Mouse (Mus musculus): Measurements from ENCODE around the gene Gosr1.
"Not testable (repeated sequence)": the region's sequence is repeated elsewhere in the genome, so short reads cannot be mapped to it uniquely, and the experiment has no call there.

Gosr1 gene

DNA sequence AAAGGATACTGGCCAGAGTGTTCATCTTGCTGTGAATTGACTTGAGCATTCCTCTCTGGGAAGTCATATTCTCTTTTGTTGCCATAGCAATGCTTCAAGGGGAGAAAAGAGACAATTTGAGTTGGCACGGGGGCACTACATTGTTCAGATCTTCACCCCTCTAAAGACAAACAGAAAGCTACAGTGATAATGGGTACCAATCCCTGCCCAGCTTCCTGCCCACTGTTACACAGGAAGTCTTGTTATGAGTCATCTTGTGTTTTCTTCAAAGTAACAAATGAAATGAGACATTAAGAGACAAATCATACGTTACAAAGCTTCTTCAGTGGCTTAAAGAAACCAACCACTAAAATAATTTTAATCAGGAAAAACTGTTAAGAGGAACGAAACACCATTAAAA, 28.8 kb downstream of the Gosr1 start:
- no peak for DNase-seq

DNA sequence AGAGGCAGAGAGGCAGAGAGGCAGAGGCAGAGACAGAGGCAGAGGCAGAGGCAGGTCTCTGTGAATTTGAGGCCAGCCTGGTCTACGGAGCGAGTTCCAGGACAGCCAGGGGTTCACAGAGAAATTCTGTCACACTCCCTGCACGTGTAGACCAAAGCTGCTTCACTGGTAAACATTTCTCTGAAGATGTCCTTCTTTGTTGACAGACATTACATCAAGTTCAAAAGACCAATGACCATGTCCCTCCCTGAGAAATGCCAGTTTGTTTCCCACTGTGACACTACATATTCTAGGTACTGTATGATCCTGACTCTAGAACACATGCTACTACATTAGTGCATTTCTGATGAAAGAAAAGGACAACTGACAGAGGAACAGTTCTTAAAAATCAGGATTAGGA, 32.7 kb downstream of the Gosr1 start:
- no peak for DNase-seq

DNA sequence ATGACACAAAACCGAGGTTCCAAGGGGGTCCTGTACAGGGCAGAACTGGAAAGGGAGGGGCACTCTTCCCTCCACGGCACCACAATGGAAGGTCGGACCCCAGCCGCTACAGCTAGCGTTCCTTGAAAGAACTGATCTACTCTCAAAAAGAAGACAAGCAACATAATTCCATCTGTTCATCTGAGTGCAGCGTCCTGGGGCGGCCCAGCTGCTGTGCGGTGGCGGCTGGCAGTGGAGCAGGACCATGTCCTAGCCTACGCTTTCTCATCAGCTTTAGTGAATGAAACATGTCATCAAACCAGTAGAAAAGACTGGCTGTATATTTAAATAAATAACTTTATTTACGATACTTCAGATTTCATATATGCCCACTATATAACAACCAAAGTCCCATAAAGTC, 35.3 kb downstream of the Gosr1 start:
- no peak for DNase-seq

DNA sequence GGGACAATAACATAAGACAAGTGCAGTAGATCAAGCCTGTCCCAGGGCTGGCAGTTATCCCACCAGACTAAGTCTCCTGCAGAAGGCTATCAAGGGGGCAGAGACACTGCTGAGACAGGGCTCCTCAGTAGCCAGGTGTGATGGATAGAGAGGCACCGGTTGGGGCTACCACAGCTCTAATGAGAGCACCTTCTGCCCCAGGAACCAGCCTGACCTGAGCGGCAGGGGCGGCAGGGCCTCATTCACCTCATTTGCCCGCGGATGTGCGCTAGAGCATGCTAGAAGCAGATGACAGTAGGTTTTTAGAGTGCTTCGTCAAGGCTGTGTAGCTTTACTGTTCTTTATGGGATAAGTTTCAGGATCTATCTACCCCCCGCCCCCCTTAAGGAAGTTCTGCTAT, 39.5 kb downstream of the Gosr1 start:
- DNase-seq, result no peak

DNA sequence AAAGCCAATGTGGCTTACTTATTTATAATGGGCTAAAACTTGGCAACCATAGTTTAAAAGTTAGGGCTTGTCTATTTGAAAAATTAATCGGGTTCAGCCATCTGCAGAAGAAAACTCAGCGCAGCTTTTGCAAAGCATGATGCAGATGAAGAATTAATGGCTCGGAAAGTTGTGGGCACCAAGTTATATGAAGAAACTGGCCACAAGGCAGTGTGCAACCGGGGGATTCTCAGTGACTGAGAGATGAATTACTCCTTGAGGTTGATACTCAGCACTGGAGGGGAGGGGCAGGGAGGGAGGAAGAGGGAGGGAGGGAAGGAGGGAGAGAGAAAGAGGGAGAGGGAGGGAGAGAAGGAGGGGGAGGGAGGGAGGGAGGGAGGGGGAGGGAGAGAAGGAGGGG, 46.4 kb downstream of the Gosr1 start:
- no peak for DNase-seq

DNA sequence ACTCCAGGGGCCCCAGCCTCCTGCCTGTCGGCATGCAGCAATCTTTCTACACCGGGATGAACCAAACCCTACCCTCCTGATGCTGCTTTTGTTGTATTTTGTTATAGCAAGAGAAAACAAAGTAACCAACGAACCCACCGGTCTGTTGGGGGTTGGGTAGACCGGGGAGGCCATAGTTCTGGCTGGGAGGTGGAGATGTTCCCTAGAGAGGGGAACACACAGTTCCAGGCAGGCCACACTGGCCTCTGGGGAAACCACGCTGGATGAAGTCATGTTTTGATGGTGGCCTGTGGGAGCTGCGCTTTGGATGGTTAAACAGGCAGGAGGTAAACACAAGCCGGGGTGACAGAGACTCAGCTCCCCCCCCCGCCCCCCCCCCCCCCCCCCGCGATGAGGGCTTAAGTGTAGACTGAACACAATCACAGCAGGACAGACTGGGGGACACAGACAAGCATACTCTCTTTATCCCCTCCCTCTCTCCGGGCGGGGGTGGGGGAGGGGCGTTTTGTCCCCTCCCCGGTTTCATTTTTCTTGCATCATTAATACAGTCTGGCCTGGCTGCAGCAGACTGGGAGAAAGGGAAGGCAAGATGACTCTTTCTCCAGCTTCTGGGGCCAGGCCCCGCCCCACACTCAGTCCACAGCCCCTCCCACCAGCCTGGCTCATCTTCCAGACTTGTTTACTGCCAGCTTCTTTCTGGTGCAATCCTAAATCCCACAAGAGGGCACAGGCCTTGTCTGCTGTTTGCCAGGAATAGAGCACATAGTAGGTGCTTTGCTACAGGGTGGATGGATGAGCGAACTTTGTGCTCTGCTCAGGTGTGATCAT, 53.5 kb downstream of the Gosr1 start:
- no peak for DNase-seq

DNA sequence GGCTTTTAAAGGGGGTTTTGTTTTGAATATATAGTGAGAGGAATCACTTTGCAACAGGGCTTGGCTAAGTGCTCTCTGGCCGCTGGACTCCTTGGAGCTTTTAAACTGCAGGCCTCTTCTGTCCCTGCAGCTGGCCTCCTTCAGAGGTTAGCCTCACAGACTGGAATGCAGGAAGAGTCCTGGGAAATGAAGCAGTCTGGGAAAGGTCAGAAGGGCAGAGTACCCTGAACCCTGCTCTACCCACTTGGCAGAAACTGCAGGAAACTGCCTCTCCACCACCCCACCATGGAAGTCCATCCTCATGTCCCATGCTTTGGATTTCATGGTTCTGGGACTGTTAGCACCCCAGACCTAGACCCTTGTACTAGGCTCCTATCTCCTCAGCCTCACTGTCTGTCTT, 54.5 kb downstream of the Gosr1 start:
- DNase-seq, result no peak

DNA sequence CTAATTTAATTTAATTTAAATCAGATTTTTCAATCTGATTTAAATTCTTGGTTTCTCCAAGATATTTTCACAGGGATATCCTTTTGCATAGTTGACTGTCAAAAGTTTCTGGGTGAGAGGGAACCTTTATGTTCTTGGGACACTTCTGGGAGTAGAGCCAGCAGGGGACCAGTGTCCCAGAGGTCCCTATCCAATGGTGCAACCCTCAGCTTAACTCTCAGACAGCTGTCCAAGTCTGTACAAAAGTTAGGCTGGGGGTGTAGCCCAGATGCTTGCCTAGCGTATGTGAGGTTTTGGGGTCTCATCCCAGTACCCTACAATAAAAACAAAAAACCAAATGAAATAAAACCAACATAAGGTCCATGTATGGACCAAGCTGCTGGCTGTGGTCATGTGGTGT, 55.3 kb downstream of the Gosr1 start:
- DNase-seq, result no peak

DNA sequence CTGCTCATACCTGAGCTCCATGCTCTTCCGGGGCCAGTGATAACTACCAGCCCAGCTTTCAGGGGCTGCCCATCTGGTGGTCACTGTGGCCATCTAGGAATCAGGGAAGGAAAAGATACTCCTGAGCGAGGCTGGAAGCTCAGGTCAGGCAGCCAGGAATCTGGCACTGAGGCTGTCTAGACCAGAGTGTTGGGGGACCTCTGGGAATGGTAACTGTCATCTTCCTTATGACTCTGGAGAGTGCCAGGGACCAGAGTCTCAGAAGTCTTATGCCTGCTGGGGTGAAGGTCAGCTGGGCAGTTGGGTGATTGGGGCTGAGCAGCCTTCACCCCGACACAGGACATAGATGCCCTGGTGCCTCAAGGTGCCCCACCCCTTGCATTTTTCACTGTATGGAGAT, 55.7 kb downstream of the Gosr1 start:
- no peak for DNase-seq

DNA sequence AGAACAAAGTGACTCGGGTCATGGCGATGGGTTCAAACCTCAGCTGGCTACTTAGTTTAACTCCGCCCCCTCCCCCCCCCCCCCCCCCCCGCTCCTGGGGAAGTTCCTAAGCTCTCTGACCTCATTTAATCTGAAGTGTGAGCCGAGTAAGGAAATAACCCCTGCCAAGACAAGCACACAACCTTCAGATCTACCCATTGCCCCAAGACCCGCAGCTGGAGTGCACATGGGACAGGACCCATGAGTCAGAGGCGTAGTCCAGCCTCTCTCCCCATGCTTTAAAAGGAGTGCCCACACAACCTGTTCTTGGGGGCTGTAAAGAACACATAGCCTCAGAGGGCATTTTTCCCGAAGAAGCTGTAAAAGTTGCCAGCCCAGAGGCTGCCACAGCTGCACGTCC, 63.8 kb downstream of the Gosr1 start:
- no peak for DNase-seq

DNA sequence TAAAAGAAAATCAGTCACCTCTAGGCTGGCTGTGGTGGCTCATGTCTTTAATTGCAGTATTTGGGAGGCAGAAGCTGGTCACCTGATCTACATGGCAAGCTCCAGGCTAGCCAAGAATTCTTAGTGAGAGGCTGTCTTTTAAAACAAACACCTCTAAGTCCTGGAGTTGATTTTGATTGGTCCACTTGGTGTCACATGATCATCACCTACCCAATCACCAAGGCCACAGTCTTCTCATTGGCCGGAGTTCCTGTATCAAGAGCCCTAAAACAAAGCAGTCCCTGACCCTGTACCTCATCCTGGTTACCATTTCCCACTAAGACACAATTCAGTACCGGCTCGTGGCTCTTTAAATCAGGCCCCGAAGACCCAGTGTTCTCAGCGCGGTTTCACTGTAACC, 67.6 kb downstream of the Gosr1 start:
- DNase-seq, result no peak

DNA sequence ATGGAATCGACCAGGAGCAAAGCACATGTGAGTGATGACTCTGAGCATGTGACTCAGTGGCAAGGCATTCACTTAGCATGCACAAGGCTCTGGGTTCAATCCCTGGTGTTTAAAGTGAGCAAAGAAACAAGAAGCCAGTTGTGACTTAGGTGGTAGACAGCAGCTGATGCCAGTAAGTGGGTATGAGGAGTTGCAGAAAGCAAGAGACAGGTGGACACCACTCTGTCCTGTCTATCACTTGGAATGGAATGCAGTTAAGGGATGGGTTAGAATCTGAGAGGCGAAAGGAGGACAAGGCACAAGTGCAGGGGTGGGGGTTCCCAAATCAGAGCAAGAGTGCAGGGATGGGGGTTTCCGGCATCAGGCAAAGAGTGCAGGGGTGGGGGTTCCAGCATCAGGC, 71.3 kb downstream of the Gosr1 start:
- DNase-seq, result no peak

DNA sequence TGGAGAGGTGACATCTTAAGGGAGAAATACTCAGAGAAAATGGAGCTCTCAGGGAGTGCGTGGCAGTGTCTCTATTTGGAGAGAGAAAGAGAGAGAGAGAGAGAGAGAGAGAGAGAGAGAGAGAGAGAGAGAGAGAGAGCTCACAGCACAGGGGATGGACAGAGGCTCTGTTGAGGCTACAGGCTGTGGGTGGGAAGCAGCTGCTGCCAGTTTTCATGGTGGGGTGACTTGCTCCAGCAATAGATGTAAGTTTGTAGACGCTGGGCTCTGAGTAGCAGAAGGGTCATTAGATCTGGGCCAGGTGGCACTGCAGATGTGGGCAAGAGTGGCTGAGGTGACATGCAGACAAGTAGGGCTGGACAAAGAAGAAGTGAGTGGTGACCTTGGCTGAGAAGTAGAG, 77.8 kb downstream of the Gosr1 start:
- no peak for DNase-seq

DNA sequence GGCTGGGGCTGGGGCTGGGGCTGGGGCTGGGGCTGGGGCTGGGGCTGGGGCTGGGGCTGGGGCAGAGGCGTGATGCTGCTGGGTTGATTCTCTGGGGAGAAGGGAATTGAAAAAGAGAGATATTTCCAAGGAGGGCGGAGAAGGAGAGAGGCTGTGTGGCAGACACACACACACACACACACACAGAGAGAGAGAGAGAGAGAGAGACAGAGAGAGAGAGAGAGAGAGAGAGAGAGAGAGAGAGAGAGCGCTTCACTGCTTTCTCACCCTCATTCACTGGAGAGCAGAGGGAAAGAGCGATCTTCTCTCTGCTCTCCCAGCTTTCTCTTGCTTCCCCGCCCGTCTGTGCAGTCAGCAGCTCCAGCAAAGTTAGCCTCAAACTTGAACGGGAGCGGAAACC, 83.9 kb downstream of the Gosr1 start, which contains the start of gene Trarg1:
TSS of gene Trarg1 (plus strand) at position 301 of the 400 bp plus-strand sequence.
- not testable (repeated sequence) for DNase-seq
